Mouse (Mus musculus) adrenal gland (tissue): ENCODE results near the gene Oit1.

ENCODE experiments used
- intact Hi-C: fragments of 180-260 bp; cut with DNase I; formaldehyde crosslinking; loops from one replicate; pipeline ENCODE4 v1.15.1; 2025
- long read RNA-seq, 2 experiments: library from polyadenylated mRNA; unstranded; transcript quantifications; one replicate each; pipeline ENCODE4 v2.0.0; 2020; ENCODE audit warnings: borderline replicate concordance in 1 of 2; ENCODE audit not compliant: insufficient replicate concordance in 1 of 2

Gene Oit1
- long read RNA-seq, experiment 1: 0 reads
- long read RNA-seq, experiment 2: 0 reads

- intact Hi-C loops: no loop called here
These were observed at the start of gene Oit1 for GRCm38 (mm10) chr14:8378685-8379313. Gene Oit1 (minus strand): TSS chr14:8378754.

DNA sequence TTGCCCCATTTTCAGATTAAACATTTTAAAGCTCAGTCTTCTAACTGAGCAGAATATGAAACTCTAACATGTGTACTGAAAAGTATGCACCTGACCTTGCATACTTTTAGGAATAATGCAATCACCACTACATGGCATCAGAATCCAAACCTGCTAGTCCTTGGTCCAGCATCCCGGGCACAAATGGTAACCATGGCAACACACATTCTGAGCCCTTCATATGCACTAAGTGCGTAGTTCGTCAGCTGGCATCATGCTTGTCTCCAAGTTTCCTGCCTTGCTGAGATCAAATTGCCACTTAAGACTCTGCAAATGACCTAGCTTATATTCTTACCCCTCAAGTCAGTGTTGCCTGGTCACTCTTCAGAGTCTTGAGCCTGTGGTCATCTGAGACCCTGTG, 44.3 kb upstream of the Oit1 start:
- intact Hi-C loops: no loop called here

DNA sequence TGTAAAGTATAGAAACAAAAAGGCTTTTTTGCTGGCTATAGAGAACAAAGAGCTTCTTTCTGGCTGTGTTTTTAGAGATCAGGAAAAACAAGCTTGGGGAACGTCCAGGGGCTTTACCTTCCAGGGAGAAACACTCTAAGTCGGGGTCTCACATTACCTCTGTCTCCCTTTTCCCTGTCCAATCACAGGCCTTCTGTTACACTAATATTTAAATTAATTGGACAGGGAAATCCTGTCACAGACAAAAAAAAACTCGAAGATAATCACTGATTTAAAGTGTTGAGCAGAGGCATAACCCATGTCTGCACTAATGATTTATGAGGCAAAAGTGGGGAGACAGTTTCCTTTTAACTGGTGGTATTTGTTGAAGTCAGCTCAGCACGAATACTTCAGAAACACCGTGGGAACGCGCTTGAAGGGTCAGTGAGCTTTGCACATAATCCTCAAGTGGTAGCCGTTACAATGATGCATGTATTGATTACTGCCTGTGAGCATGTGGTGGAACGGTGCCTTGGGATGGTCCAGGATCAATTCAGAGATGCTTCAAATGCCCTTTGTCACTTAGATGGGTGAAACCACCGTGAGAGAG, 42.7 kb upstream of the Oit1 start:
- intact Hi-C loops: no loop called here

- intact Hi-C loops: no loop called here
These were observed 40.1 kb upstream of the Oit1 start for GRCm38 (mm10) chr14:8418610-8419009.

DNA sequence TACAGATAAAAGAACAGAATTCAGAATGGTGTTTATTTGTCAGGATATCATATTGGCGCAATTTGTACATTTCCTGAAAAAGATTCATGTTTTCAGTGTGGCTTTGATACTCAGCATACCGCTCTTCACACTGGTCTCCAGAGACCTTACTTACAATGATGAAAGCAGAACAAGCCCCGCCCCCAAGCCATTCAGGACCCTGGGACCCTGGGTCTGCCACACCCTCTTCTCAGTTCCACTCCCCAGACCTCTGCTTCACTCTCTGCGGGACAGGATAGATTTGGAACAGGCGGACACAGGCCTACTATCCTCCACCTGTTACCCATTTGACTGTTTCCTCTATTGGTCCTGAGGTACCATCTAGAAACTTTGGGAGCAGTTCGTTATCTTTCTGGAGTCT, 27.4 kb upstream of the Oit1 start:
- intact Hi-C loops: no loop called here

GRCm38 (mm10) chr14:8403310-8403709, 24.8 kb upstream of the Oit1 start:
- intact Hi-C loops: no loop called here

DNA sequence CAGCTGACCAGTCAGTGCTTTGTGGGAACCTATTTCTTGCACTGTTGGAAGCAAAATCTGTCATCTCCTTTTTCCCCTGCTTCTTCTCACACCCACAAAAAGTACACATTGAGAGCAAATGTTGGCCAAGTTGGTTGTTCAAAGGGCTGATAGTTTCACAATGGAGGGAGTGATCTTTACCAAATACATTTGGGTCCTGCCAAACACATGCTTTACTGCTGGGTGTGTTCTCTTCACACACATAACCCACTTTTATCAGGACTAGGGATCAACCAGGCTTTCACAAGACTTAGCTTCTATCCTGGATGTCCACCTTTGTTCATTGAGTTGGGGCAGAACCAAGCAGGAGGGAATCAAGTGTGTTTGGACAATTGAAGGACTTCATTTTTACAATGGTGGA, 20.0 kb upstream of the Oit1 start:
- intact Hi-C loops: no loop called here

DNA sequence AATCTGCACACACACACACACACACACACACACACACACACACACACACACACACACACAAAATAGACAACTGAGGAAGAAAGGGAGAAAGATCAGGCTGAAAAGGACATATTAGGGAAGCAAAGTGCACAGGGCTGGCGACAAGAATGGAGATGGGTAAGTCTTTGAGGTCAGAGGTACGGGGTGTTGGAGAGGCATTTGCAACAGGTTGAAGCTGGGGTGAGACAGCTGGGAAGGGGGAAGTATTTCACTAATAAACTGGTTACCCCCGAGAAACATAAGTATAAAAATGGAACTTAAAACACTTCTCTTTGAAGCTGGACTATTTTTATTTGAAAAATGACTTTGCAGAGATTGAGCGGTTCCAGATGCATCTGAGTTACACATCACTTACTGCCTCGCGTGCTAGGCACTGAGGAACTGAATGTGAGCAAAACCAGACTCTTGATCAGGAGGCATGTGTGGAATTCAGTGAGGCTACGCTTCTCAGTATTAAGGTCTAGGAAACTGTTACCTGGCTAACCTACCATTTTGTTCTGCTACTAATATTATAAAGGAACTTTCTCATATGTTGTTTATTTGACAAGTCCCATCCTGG, 17.2 kb upstream of the Oit1 start:
- intact Hi-C loops: no loop called here

DNA sequence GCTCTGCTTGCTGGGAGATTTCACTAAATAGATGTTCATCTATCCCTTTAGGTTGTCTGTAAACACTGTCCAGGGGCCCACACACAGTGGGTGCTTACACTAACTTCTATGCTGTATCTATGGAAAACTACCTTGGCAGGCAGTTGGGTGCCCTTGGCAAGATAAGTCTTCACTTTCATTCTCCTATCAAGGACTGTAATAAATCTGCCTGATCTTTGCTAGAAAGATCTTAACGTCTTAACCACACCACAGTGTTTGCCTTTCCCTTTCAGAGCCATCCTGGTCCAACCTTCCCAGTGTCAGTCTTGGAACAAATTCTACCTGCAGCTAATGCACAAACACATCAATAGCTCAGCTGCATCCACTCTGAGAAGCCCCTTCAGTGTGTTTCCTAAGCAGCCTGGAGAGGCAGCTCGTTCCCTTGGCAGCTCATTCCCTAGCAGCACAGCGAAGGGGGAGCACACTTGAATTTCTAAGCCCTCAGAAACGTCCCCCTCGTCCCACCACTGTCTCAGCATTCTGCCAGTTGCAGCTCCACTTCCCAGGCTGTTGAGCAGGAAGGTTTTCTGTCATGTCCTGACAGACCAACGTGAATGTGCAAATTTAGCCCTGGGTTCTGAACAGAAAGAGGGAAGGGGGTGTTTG, 13.7 kb upstream of the Oit1 start:
- intact Hi-C loops: no loop called here

GRCm38 (mm10) chr14:8369394-8369793, 9.2 kb downstream of the Oit1 start:
- intact Hi-C loops: no loop called here

GRCm38 (mm10) chr14:8368900-8369299, 9.7 kb downstream of the Oit1 start:
- intact Hi-C loops: no loop called here

- intact Hi-C loops: no loop called here
These were observed 10.6 kb downstream of the Oit1 start for GRCm38 (mm10) chr14:8367727-8368520.

DNA sequence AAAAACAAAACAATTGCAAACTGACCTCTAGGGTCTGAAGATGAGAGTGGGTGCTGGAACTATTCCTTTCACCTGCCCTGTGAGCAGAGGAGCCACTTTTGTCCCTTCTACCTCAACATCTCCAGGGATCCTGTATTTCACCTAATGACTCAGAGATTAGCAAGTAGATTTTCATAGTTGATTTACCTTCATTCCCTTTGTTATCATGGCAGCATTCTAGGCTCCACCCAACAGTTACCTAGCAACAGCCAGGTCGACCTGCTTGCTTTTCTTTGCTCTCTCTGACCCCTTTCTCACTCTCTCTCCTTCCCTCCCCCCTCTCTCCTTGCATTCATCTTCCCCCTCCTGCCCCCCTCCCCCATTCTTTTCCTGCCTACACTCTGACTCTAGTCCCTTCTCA, 11.4 kb downstream of the Oit1 start:
- intact Hi-C loops: no loop called here

- intact Hi-C loops: no loop called here
These were observed 12.7 kb downstream of the Oit1 start for GRCm38 (mm10) chr14:8365833-8366232.

DNA sequence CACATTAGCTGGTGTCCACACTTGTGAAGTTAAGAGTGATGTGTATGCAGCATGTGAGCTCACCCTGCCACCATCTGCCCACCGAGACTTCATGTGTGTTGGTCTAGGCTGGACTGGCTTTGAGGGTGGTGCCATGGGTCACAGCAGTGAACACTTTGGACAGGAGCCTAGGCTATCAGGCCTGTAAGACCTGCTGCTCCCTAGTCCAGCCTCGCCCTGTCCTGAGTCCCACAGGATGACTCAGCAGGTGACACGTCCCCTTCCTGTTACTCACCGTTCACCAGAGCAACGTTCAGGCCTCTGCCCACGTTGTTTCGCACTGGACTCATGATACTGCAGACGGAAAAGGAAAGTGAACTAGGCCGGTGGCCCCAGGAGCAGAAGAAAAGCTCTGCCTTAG, 21.7 kb downstream of the Oit1 start:
- intact Hi-C loops: loop anchor here (5.0 kb wide), 2 partner anchors 100 to 250 kb away; no protein-coding TSS in a partner anchor

DNA sequence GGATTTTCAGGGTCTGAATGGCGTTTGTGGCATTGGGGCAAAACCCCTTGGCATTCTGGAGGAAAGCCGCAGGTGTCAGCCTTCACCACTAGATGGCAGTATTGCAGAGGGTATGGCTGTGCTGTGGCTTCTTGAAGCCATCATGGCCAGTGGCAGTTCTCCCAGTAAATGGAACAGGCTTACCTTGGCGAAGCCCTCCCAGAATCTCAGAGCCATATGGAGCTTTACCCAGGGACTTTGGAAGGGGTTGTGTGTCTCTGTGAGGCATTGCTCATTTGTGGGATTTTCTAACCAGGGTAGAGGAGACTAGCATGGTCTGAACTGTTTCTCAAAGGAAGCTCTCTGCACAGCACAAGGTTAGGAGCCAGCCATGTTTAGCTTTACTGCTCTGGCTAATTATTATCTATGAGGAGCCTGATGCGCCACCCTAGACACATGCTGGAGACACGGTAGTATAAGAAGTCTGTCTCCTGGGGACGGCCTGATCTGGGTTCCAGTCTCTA, 22.5 kb downstream of the Oit1 start:
- intact Hi-C loops: loop anchor here (5.0 kb wide), 2 partner anchors 101 to 251 kb away; no protein-coding TSS in a partner anchor

DNA sequence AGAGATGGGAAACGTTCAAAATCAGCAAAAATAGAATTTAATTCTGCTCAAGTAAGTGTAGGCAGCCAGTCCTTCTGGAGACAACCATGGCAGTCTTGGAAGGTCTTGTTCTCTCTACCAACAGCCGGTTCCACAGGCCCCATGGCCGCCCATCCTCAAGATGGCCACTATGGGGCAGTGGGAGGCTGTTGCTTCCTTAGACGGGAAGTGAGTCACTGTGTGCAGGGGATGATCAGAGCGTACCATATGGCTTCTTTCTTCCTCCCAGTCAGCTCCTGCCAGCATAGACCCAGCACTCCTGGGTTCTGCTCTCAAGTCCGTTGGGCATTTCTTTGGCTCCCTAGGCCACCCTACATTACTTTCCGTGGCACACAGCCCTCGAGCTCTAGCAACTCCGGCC, 29.6 kb downstream of the Oit1 start:
- intact Hi-C loops: loop anchor here (5.0 kb wide), 2 partner anchors 262 to 382 kb away; no protein-coding TSS in a partner anchor

GRCm38 (mm10) chr14:8346255-8346997, 32.1 kb downstream of the Oit1 start:
- intact Hi-C loops: loop anchor here (1.0 to 5.0 kb wide), 4 partner anchors 46 to 379 kb away; no protein-coding TSS in a partner anchor

DNA sequence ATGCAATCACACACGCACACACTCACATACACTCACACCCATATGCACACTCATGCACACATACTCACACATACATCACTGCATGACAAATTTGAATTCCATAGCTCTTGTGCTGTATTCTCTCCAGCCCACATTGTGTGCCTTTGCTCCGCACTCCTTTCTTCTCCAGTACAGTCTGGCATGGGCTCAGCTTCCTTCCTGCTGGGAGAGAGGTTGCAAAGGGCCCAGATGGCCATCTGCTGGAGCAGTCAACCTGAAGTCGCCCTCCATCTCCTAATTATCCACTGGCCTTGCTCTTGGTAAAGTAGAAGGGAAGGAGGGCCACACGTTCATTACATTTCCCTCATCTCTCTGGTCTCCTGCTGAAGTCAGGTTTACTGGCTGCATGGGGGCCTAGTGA, 33.0 kb downstream of the Oit1 start:
- intact Hi-C loops: loop anchor here (5.0 kb wide), 2 partner anchors 258 to 378 kb away; no protein-coding TSS in a partner anchor

DNA sequence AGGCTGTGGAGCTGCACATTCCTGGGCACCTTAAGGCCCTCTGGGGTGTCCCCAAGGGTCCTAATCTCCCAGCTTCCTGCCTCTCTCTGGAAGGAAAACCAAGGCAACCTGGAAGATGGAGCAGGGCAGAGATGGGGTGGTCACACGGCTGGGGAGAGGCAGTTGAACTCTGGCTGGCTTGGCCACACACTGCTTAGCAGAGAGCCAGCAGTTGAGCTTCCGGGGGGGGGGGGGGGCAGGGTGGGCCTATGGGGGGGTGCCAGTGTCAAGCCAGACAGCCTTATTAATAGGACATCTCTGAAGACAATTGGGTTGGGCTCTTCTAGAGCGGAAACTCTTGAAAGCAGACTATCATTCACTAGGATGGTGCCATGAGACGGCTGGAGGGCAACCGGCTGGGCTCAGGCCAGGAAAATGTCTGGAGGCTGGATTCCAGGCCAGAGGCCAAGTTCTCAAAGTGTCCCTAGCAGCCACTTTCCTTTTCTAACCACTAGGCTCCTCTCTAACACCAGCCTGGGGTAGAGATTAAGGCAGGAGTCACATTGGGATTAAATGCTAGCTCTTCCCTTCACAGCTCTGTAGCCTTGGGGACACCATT, 35.9 kb downstream of the Oit1 start:
- intact Hi-C loops: no loop called here
